ENCODE assay signal across 10 mouse cellular contexts in genomic region chr6:135748412-135749076, GRCm38 (mm10).
A peak's percentile ranks its signal among the peaks of the same experiment; 100 is the strongest.
DNase-seq lines count a peak whose midpoint lies in the region; ATAC-seq and TF ChIP-seq lines count a peak whose summit lies in the region.
"Had no signal": no experiment of that assay in that cellular context is flagged by ENCODE, and none has a peak within 500 bp of the region (broad histone marks: within the 10 kb centered on the region; RNA-seq: fewer than 3 reads in every experiment).

No protein-coding gene starts in this region.

- no peak for TF ChIP-seq CTCF in left cerebral cortex, adult 2 months (IDR thresholded peaks at IDR 0.05)
- TF ChIP-seq CTCF in thymus, adult 2 months (IDR thresholded peaks at IDR 0.05; ENCODE audit: borderline replicate concordance, control insufficient read depth, extremely low read depth, insufficient read depth, low read length, poor library complexity) = no peak

- H3K4me1 ChIP-seq in forebrain, embryonic 11.5 days (replicated peaks; ENCODE audit: control insufficient read depth, insufficient read depth, low read length) = no peaks in the 10 kb centered on the region
- H3K4me1 ChIP-seq in liver, embryonic 12.5 days = no peaks in the 10 kb centered on the region
- no peaks in the 10 kb centered on the region for H3K4me1 ChIP-seq in thymus, adult 2 months (replicated peaks; ENCODE audit: control insufficient read depth, insufficient read depth, low read length)
- H3K4me1 ChIP-seq: liver, embryonic 15.5 days had no signal

- WGBS in forebrain, embryonic 11.5 days = 63% methylated on average over 5 of the region's 7 CpGs
- WGBS in liver, embryonic 12.5 days (ENCODE audit: insufficient replicate concordance) = 64% methylated on average over 5 of the region's 7 CpGs
- WGBS in thymus, adult 2 months = 79% methylated on average over 6 of the region's 7 CpGs

- TF ChIP-seq POLR2A in thymus, adult 2 months (IDR thresholded peaks at IDR 0.05; ENCODE audit: control insufficient read depth, extremely low read depth, insufficient read depth, low read length, poor library complexity) = no peak

- intact Hi-C loops in left cerebral cortex, adult 2 months (cut with DNase I) = no loop called here
- intact Hi-C loops in left cerebral cortex, postnatal 4 days (cut with DNase I) = no loop called here

- H3K27me3 ChIP-seq in forebrain, embryonic 11.5 days (ENCODE audit: control insufficient read depth, insufficient read depth, low read length) = no peaks in the 10 kb centered on the region
- H3K27me3 ChIP-seq in liver, embryonic 12.5 days (replicated peaks) = no peaks in the 10 kb centered on the region
- H3K27me3 ChIP-seq in thymus, adult 2 months (ENCODE audit: control insufficient read depth, insufficient read depth, low read length) = no peaks in the 10 kb centered on the region
- H3K27me3 ChIP-seq: liver, embryonic 15.5 days had no signal

- no peak overlapping the region for H3K9ac ChIP-seq in forebrain, embryonic 11.5 days (ENCODE audit: low read length)
- no peak overlapping the region for H3K9ac ChIP-seq in liver, embryonic 12.5 days
- H3K9ac ChIP-seq: liver, embryonic 15.5 days had no signal

- ATAC-seq in forebrain, embryonic 11.5 days (replicated peaks; ENCODE audit: low FRiP score) = peak; percentile 81
- ATAC-seq in liver, embryonic 12.5 days = peak; percentile 40; the same call in 1 of the 2 replicates

- H3K27ac ChIP-seq in left cerebral cortex, adult 2 months = 0 out of 2 replicates have a peak overlapping the region, but pooled peaks have one; percentile 25
- H3K27ac ChIP-seq in forebrain, embryonic 11.5 days (ENCODE audit: low read depth, low read length) = peak overlapping the region; percentile 57; the same call in 1 of the 2 replicates
- no peak overlapping the region for H3K27ac ChIP-seq in liver, embryonic 12.5 days
- no peak overlapping the region for H3K27ac ChIP-seq in thymus, adult 2 months (ENCODE audit: control insufficient read depth, insufficient read depth, low read length)
- H3K27ac ChIP-seq: liver, embryonic 15.5 days had no signal

- H3K4me3 ChIP-seq in left cerebral cortex, adult 2 months = no peak overlapping the region
- no peak overlapping the region for H3K4me3 ChIP-seq in forebrain, embryonic 11.5 days (ENCODE audit: low read depth, low read length)
- H3K4me3 ChIP-seq in liver, embryonic 12.5 days = no peak overlapping the region
- no peak overlapping the region for H3K4me3 ChIP-seq in thymus, adult 2 months (ENCODE audit: control insufficient read depth, insufficient read depth, low read length)
- H3K4me3 ChIP-seq: liver, embryonic 15.5 days had no signal

- H3K9me3 ChIP-seq in forebrain, embryonic 11.5 days (ENCODE audit: control insufficient read depth, low read length) = no peaks in the 10 kb centered on the region
- no peaks in the 10 kb centered on the region for H3K9me3 ChIP-seq in liver, embryonic 12.5 days (replicated peaks)
- H3K9me3 ChIP-seq: liver, embryonic 15.5 days had no signal

- no peaks in the 10 kb centered on the region for H3K36me3 ChIP-seq in forebrain, embryonic 11.5 days (ENCODE audit: control insufficient read depth, insufficient read depth, low read length)
- H3K36me3 ChIP-seq in liver, embryonic 12.5 days = no peaks in the 10 kb centered on the region
- H3K36me3 ChIP-seq in thymus, adult 2 months (ENCODE audit: control insufficient read depth, insufficient read depth, low read length) = no peaks in the 10 kb centered on the region
- H3K36me3 ChIP-seq: liver, embryonic 15.5 days had no signal

- DNase-seq in left cerebral cortex, adult 2 months (ENCODE audit: extremely low spot score in 1 of 2, low spot score in 2 of 2) = no peak
- no peak for DNase-seq in left cerebral cortex, postnatal 4 days
- DNase-seq in forebrain, embryonic 11.5 days (ENCODE audit: low spot score) = no peak
- peak; percentile 30 for DNase-seq in retina, embryonic 14.5 days (ENCODE audit: low spot score)
- no peak for DNase-seq in thymus, adult 2 months
- DNase-seq in urinary bladder, postnatal 14 days (ENCODE audit: low spot score) = no peak
- DNase-seq in lung, postnatal 25 days (ENCODE audit: low spot score) = no peak
- DNase-seq: cerebellum, adult 8-10 months had no signal

- no peak overlapping the region for H3K4me2 ChIP-seq in forebrain, embryonic 11.5 days (ENCODE audit: low read depth, low read length, severe bottlenecking)
- H3K4me2 ChIP-seq in liver, embryonic 12.5 days = no peak overlapping the region
- H3K4me2 ChIP-seq: liver, embryonic 15.5 days had no signal

Comparison
In these comparisons a context has a peak if more than half of its experiments do, and no peak if none do; other contexts are left out.
1. H3K27ac ChIP-seq: peak in left cerebral cortex, adult 2 months (single experiment) and forebrain, embryonic 11.5 days (single experiment); none in liver, embryonic 12.5 days (single experiment) and thymus, adult 2 months (single experiment).